Mouse (Mus musculus): ENCODE data around the gene Plin4. TPM values are rescaled to one million over a fixed set of nuclear protein-coding genes. Genes with fewer than 3 reads are reported as not detected.
"Not testable (repeated sequence)": the region's sequence is repeated elsewhere in the genome, so short reads cannot be mapped to it uniquely, and the experiment has no call there.

The Plin4 gene
- polyA plus RNA-seq, 1 experiment, result 0.30 TPM

- TF ChIP-seq TCF12 (IDR thresholded peaks at IDR 0.05; ENCODE audit: insufficient read depth, poor library complexity, severe bottlenecking) (no peak), POLR2AphosphoS2 (IDR thresholded peaks at IDR 0.05; ENCODE audit: insufficient read length, low read depth) (no peak), CEBPB (IDR thresholded peaks at IDR 0.05; ENCODE audit: insufficient read depth, poor library complexity, severe bottlenecking) (no peak), SRF (IDR thresholded peaks at IDR 0.05; ENCODE audit: control insufficient read depth, insufficient read length, low read depth) (no peak), MAX (IDR thresholded peaks at IDR 0.05; ENCODE audit: low read depth) (no peak), E2F4 (IDR thresholded peaks at IDR 0.05; ENCODE audit: insufficient read depth) (no peak), MYOD1 (IDR thresholded peaks at IDR 0.05; ENCODE audit: control insufficient read depth in 1 of 3, insufficient read length in 2 of 3, low read depth in 2 of 3) (no peak), REST (IDR thresholded peaks at IDR 0.05; ENCODE audit: insufficient read depth, insufficient read length) (no peak), MYOG (IDR thresholded peaks at IDR 0.05; ENCODE audit: control insufficient read depth in 1 of 3, insufficient read depth in 1 of 3, insufficient read length in 2 of 3, low read depth in 2 of 3) (no peak), POLR2A (IDR thresholded peaks at IDR 0.05; ENCODE audit: insufficient read length, low read depth) (no peak), USF1 (IDR thresholded peaks at IDR 0.05; ENCODE audit: low read depth) (no peak), TCF3 (IDR thresholded peaks at IDR 0.05; ENCODE audit: insufficient read length, low read depth) (no peak)
- Histone ChIP-seq H3K4me2 (ENCODE audit: low read depth) (no peak overlapping the region), H3K4me3 (no peak overlapping the region)
Measured at GRCm38 (mm10) chr17:56106981-56107380, 2.6 kb downstream of the Plin4 start.

GRCm38 (mm10) chr17:56106436-56106835 is 3.2 kb downstream of the Plin4 start:
- H3K4me2 ChIP-seq (ENCODE audit: low read depth); H3K4me3 ChIP-seq; H3K36me3 ChIP-seq (ENCODE audit: control insufficient read depth, insufficient read depth); H3K79me2 ChIP-seq (ENCODE audit: control insufficient read depth, insufficient read depth); H3ac ChIP-seq (ENCODE audit: control insufficient read depth, insufficient read length); H3K27me3 ChIP-seq (ENCODE audit: control insufficient read depth, insufficient read depth, insufficient read length): not testable (repeated sequence)

More at GRCm38 (mm10) chr17:56106981-56107380, 2.6 kb downstream of the Plin4 start:
- Histone ChIP-seq H3K79me2 (ENCODE audit: control insufficient read depth, insufficient read depth) (no peaks in the 10 kb centered on the region), H3K36me3 (ENCODE audit: control insufficient read depth, insufficient read depth) (peaks cover 3% of the 10 kb centered on the region), H3ac (ENCODE audit: control insufficient read depth, insufficient read length) (no peak overlapping the region), H3K27me3 (ENCODE audit: control insufficient read depth, insufficient read depth, insufficient read length) (no peaks in the 10 kb centered on the region)

GRCm38 (mm10) chr17:56104821-56105220 is 4.8 kb downstream of the Plin4 start:
- H3K27me3 ChIP-seq (ENCODE audit: control insufficient read depth, insufficient read depth, insufficient read length); H3K36me3 ChIP-seq (ENCODE audit: control insufficient read depth, insufficient read depth); H3K4me2 ChIP-seq (ENCODE audit: low read depth); H3K4me3 ChIP-seq; H3ac ChIP-seq (ENCODE audit: control insufficient read depth, insufficient read length); H3K79me2 ChIP-seq (ENCODE audit: control insufficient read depth, insufficient read depth): not testable (repeated sequence)

GRCm38 (mm10) chr17:56103465-56104285 is 5.9 kb downstream of the Plin4 start:
- peaks cover 3% of the 10 kb centered on the region for H3K36me3 ChIP-seq (ENCODE audit: control insufficient read depth, insufficient read depth)
- no peak for TF ChIP-seq USF1 (IDR thresholded peaks at IDR 0.05; ENCODE audit: low read depth)
- no peak for TF ChIP-seq MAX (IDR thresholded peaks at IDR 0.05; ENCODE audit: low read depth)
- TF ChIP-seq SRF (IDR thresholded peaks at IDR 0.05; ENCODE audit: control insufficient read depth, insufficient read length, low read depth), result no peak
- no peak for TF ChIP-seq E2F4 (IDR thresholded peaks at IDR 0.05; ENCODE audit: insufficient read depth)
- TF ChIP-seq POLR2A (IDR thresholded peaks at IDR 0.05; ENCODE audit: insufficient read length, low read depth), result no peak
- no peak for TF ChIP-seq REST (IDR thresholded peaks at IDR 0.05; ENCODE audit: insufficient read depth, insufficient read length)
- TF ChIP-seq POLR2AphosphoS2 (IDR thresholded peaks at IDR 0.05; ENCODE audit: insufficient read length, low read depth), result no peak
- no peak for TF ChIP-seq MYOD1 (IDR thresholded peaks at IDR 0.05; ENCODE audit: control insufficient read depth in 1 of 3, insufficient read length in 2 of 3, low read depth in 2 of 3)
- TF ChIP-seq TCF12 (IDR thresholded peaks at IDR 0.05; ENCODE audit: insufficient read depth, poor library complexity, severe bottlenecking), result no peak
- no peak for TF ChIP-seq TCF3 (IDR thresholded peaks at IDR 0.05; ENCODE audit: insufficient read length, low read depth)
- no peak for TF ChIP-seq CEBPB (IDR thresholded peaks at IDR 0.05; ENCODE audit: insufficient read depth, poor library complexity, severe bottlenecking)
- no peak for TF ChIP-seq MYOG (IDR thresholded peaks at IDR 0.05; ENCODE audit: control insufficient read depth in 1 of 3, insufficient read depth in 1 of 3, insufficient read length in 2 of 3, low read depth in 2 of 3)

GRCm38 (mm10) chr17:56102927-56103326 is 6.7 kb downstream of the Plin4 start:
- no peak overlapping the region for H3K4me2 ChIP-seq (ENCODE audit: low read depth)
- peaks cover 3% of the 10 kb centered on the region for H3K36me3 ChIP-seq (ENCODE audit: control insufficient read depth, insufficient read depth)
- TF ChIP-seq MYOG (IDR thresholded peaks at IDR 0.05; ENCODE audit: control insufficient read depth in 1 of 3, insufficient read depth in 1 of 3, insufficient read length in 2 of 3, low read depth in 2 of 3) (no peak), E2F4 (IDR thresholded peaks at IDR 0.05; ENCODE audit: insufficient read depth) (no peak), MYOD1 (IDR thresholded peaks at IDR 0.05; ENCODE audit: control insufficient read depth in 1 of 3, insufficient read length in 2 of 3, low read depth in 2 of 3) (no peak), TCF3 (IDR thresholded peaks at IDR 0.05; ENCODE audit: insufficient read length, low read depth) (no peak), TCF12 (IDR thresholded peaks at IDR 0.05; ENCODE audit: insufficient read depth, poor library complexity, severe bottlenecking) (no peak), MAX (IDR thresholded peaks at IDR 0.05; ENCODE audit: low read depth) (no peak), CEBPB (IDR thresholded peaks at IDR 0.05; ENCODE audit: insufficient read depth, poor library complexity, severe bottlenecking) (no peak), POLR2AphosphoS2 (IDR thresholded peaks at IDR 0.05; ENCODE audit: insufficient read length, low read depth) (no peak), REST (IDR thresholded peaks at IDR 0.05; ENCODE audit: insufficient read depth, insufficient read length) (no peak), POLR2A (IDR thresholded peaks at IDR 0.05; ENCODE audit: insufficient read length, low read depth) (no peak)

More at GRCm38 (mm10) chr17:56103465-56104285, 5.9 kb downstream of the Plin4 start:
- H3ac ChIP-seq (ENCODE audit: control insufficient read depth, insufficient read length), result no peak overlapping the region
- H3K4me3 ChIP-seq, result no peak overlapping the region
- H3K79me2 ChIP-seq (ENCODE audit: control insufficient read depth, insufficient read depth), result no peaks in the 10 kb centered on the region
- H3K27me3 ChIP-seq (ENCODE audit: control insufficient read depth, insufficient read depth, insufficient read length), result no peaks in the 10 kb centered on the region
- H3K4me2 ChIP-seq (ENCODE audit: low read depth), result no peak overlapping the region

More at GRCm38 (mm10) chr17:56102927-56103326, 6.7 kb downstream of the Plin4 start:
- Histone ChIP-seq H3K79me2 (ENCODE audit: control insufficient read depth, insufficient read depth) (no peaks in the 10 kb centered on the region), H3ac (ENCODE audit: control insufficient read depth, insufficient read length) (no peak overlapping the region), H3K4me3 (no peak overlapping the region), H3K27me3 (ENCODE audit: control insufficient read depth, insufficient read depth, insufficient read length) (no peaks in the 10 kb centered on the region)

All from myocyte (in vitro differentiated cells).